Mouse (Mus musculus) forebrain, embryonic 16.5 days (tissue): ENCODE data around the gene Tmppe. TPM values are rescaled to one million over a fixed set of nuclear protein-coding genes. Genes with fewer than 3 reads are reported as not detected.

Source experiments
- ATAC-seq: fragments of 200-750 bp; cut with Nextera tagmentation; 2 replicates; pipeline ENCODE4 v1.8.0; 2017; ENCODE audit warnings: mild to moderate bottlenecking, moderate library complexity
- H3K27ac ChIP-seq: fragments of 300-500 bp; sonication (generic); 2 replicates; pipeline ENCODE4 v1.5.1; 2014; ENCODE audit warnings: low read length, control low read depth
- H3K27me3 ChIP-seq: fragments of 300-500 bp; sonication (generic); replicated peaks from 2 replicates; pipeline ENCODE4 v1.6.1; 2014; ENCODE audit warnings: low read length; ENCODE audit not compliant: control insufficient read depth, insufficient read depth
- H3K36me3 ChIP-seq: fragments of 300-500 bp; sonication (generic); 2 replicates; pipeline ENCODE4 v1.6.1; 2014; ENCODE audit not compliant: control insufficient read depth, insufficient read depth
- H3K4me1 ChIP-seq: fragments of 300-500 bp; sonication (generic); replicated peaks from 2 replicates; pipeline ENCODE4 v1.6.1; 2014; ENCODE audit warnings: low read length; ENCODE audit not compliant: control insufficient read depth, insufficient read depth
- H3K4me2 ChIP-seq: fragments of 300-500 bp; sonication (generic); 2 replicates; pipeline ENCODE4 v1.6.1; 2014; ENCODE audit warnings: mild to moderate bottlenecking, low read length, control low read depth
- H3K4me3 ChIP-seq: fragments of 300-500 bp; sonication (generic); replicated peaks from 2 replicates; pipeline ENCODE4 v1.5.1; 2014; ENCODE audit warnings: mild to moderate bottlenecking, low read length, control low read depth
- H3K9ac ChIP-seq: fragments of 300-500 bp; sonication (generic); replicated peaks from 2 replicates; pipeline ENCODE4 v1.6.1; 2014; ENCODE audit warnings: low read depth, low read length, control low read depth
- H3K9me3 ChIP-seq: fragments of 300-500 bp; sonication (generic); 2 replicates; pipeline ENCODE4 v1.6.1; 2016; ENCODE audit warnings: low read length; ENCODE audit not compliant: control insufficient read depth
- WGBS: fragments of 180-500 bp; shearing (Covaris S2); extraction: QIAGEN DNeasy Blood & Tissue Kit; methylation state at CpG from one replicate; pipeline ENCODE4 v1.1.7; 2014; 5-methylcytosine and 5-hydroxymethylcytosine counted together
- polyA plus RNA-seq: library from polyadenylated mRNA; unstranded; fragments of >200 nt; fragmentation: Nextera tagmentation; extraction: Ambion mirVana; gene quantifications from 2 replicates; pipeline ENCODE4 v1.2.1, GENCODE M21; 2015

Tmppe gene
- polyA plus RNA-seq, 1 experiment from 2014 or later = 9.2 TPM

DNA sequence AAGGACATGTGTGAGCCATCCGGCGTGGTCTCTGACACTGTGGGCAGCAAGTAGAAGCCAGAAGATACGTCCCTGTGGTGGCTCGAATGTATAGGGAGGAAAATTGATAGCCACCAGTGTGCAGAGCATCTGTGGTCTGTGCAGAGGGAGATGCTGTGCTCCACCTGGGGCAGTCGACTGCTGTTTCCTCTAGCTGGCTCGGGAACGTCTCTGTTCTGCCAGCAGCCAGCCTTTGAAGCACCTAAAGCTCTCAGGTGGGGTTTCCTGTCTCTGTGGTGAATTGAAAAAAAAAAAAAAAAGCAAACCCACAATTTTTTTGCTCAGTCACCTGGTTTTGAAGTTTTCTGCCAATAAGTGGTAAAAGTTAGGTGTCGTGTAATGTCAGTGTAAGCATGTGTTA is 42.4 kb downstream of the Tmppe start:
- no peaks in the 10 kb centered on the region for H3K4me1 ChIP-seq
- no peak overlapping the region for H3K27ac ChIP-seq
- ATAC-seq = no peak
- no peaks in the 10 kb centered on the region for H3K27me3 ChIP-seq
- H3K36me3 ChIP-seq = no peaks in the 10 kb centered on the region; the same call in 1 of the 2 replicates
- 94% methylated on average over 8 of the region's 8 CpGs for WGBS
- H3K4me2 ChIP-seq = no peak overlapping the region
- H3K9ac ChIP-seq = no peak overlapping the region
- no peak overlapping the region for H3K4me3 ChIP-seq
- H3K9me3 ChIP-seq = no peaks in the 10 kb centered on the region

DNA sequence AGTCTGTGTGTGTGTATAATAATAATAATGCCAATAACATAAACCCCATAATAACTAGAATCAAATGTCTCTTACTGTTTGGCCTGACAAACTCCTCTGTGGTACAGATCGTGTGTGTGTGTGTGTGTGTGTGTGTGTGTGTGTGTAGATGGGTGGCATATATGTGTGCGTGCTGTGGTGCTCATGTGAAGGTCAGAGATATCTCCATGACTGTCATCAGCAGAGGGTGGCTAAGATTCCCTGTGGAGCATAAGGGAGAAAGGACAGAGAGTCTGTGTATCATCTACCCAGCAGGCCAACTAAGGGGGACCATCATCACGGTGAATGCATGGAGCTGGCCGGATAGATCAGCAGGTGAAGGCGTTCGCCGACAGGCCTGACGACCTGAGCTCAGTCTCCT is 46.0 kb downstream of the Tmppe start:
- Histone ChIP-seq H3K9me3 (no peaks in the 10 kb centered on the region), H3K27me3 (no peaks in the 10 kb centered on the region), H3K27ac (no peak overlapping the region), H3K4me1 (no peaks in the 10 kb centered on the region), H3K4me3 (no peak overlapping the region), H3K36me3 (no peaks in the 10 kb centered on the region; the same call in 1 of the 2 replicates), H3K9ac (no peak overlapping the region), H3K4me2 (no peak overlapping the region)
- WGBS = 93% methylated on average over 8 of the region's 8 CpGs
- no peak for ATAC-seq

DNA sequence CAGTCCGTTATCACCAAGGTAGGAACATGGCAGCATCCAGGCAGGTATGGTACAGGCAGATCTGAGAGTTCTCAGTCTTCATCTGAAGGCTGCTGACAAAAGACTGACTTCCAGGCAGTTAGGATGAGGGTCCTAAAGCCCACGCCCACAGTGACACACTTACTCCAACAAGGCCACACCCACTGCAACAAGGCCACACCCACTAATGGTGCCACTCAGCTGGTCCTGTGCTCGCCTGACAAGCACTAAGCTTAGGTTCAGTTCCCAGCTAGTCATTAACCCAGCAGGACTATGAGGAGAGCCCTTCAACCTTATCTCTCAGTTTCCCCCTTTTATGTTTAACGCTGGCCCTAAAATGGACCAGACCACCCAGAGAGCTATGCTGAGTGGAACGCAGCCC is 47.8 kb downstream of the Tmppe start:
- no peak for ATAC-seq
- Histone ChIP-seq H3K27ac (no peak overlapping the region), H3K36me3 (no peaks in the 10 kb centered on the region; the same call in 1 of the 2 replicates), H3K9me3 (no peaks in the 10 kb centered on the region), H3K4me1 (no peaks in the 10 kb centered on the region), H3K9ac (no peak overlapping the region), H3K27me3 (no peaks in the 10 kb centered on the region), H3K4me2 (no peak overlapping the region), H3K4me3 (no peak overlapping the region)
- WGBS = 86% methylated on average over 5 of the region's 5 CpGs

DNA sequence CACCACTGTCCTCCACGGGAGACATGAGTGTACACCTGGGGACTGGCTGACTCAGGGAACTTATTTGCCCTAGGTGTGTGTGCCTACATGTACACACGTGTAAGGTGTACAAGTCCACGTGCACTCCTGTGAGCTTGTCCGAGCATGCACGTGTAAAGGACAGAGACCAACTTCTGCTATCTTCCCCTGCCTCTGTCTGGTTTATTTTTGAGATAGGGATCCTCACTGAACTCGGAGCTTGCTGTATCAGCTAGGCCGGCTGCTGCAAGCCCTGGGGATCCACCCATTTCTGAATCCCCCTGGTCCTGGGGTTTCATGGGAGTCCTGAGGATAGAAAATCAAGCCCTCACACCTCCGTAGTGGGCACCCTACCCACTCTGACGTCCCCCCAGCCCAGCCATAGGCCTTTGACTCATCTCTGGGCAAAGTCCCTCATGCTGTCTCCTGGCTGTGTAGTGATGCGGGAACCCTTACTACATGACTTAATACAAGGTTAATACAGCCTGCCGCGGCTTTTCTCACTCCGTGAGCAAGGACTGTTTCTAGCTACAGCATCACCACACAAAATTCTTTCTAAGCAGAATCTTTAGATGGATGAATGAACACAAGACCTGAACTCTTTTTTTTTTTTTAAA is 48.3 kb downstream of the Tmppe start:
- Histone ChIP-seq H3K4me3 (no peak overlapping the region), H3K9ac (no peak overlapping the region), H3K9me3 (no peaks in the 10 kb centered on the region), H3K27me3 (no peaks in the 10 kb centered on the region), H3K4me2 (no peak overlapping the region), H3K4me1 (no peaks in the 10 kb centered on the region), H3K36me3 (no peaks in the 10 kb centered on the region; the same call in 1 of the 2 replicates), H3K27ac (no peak overlapping the region)
- whole genome bisulfite sequencing = 88% methylated on average over 13 of the region's 13 CpGs
- no peak for ATAC-seq

DNA sequence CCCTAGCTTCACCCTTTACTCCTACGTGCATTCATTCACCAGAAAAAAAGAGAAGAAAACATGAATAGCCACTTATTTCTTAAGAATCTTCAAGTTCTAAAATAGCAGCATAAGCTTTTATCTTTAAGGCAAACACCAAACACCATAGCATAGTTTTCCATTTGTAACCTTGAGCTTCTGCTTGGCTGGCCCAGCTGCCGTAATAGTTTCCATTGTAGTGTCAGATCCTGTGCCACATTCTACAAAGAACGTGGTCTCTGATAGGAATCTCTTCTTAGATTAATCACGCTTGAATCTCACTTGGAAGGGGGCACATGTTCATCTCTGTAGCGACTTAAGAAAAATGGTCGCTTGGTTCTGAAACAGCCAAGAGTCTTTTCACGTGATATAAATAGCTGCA is 50.7 kb downstream of the Tmppe start:
- no peak for ATAC-seq
- Histone ChIP-seq H3K27me3 (no peaks in the 10 kb centered on the region), H3K27ac (no peak overlapping the region), H3K4me3 (no peak overlapping the region), H3K4me1 (no peaks in the 10 kb centered on the region), H3K36me3 (no peaks in the 10 kb centered on the region; the same call in 1 of the 2 replicates), H3K9ac (no peak overlapping the region), H3K9me3 (no peaks in the 10 kb centered on the region), H3K4me2 (no peak overlapping the region)
- WGBS = 72% methylated on average over 7 of the region's 7 CpGs

DNA sequence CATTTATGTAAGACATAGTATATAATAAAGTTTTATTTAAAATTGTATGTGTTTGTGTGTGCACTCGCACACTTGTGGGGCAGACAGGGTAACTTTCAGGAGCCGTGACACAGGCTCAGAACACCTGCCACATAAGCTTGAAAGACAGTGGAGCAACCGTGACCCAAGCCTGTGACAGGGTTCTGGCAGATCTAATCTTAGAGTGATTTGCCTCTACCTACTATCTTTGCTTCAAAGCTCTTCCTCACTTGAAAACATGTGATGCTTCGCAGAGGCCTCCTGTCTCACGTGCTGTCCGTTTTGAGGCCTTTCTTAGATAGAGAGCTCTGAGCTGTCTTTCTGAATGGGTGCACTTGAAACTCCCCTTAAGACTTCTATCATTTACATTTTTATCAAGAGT is 51.5 kb downstream of the Tmppe start:
- ATAC-seq = no peak
- H3K4me2 ChIP-seq = no peak overlapping the region
- WGBS = 92% methylated on average over 6 of the region's 6 CpGs

DNA sequence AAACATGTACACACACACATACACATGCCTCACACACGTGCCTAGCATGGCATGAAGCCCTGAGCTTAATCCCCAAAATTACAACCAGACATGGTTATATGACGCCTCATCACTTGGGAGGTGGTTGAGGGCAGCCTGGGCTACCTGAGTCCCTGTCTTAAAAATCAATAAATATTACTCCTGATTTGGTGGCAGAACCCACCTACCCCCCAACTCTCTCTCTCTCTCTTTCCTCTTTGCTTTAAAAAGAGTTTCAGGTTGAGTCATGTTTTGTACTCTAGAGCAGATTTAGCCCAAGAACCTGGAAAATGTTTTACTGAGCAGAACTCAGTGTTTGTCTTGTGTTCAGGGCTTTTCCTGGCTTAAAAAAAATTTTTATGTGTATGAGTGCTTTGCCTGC is 54.5 kb downstream of the Tmppe start:
- H3K9ac ChIP-seq = no peak overlapping the region
- H3K9me3 ChIP-seq = no peaks in the 10 kb centered on the region
- no peaks in the 10 kb centered on the region for H3K4me1 ChIP-seq
- no peak overlapping the region for H3K4me2 ChIP-seq
- no peak overlapping the region for H3K4me3 ChIP-seq
- peaks cover 2% of the 10 kb centered on the region; the same call in 1 of the 2 replicates for H3K36me3 ChIP-seq
- no peaks in the 10 kb centered on the region for H3K27me3 ChIP-seq
- H3K27ac ChIP-seq = no peak overlapping the region
- ATAC-seq = no peak
- WGBS = 82% methylated on average over 2 of the region's 2 CpGs

More for the DNA sequence above, 51.5 kb downstream of the Tmppe start:
- Histone ChIP-seq H3K9ac (no peak overlapping the region), H3K9me3 (no peaks in the 10 kb centered on the region), H3K4me3 (no peak overlapping the region), H3K36me3 (no peaks in the 10 kb centered on the region; the same call in 1 of the 2 replicates), H3K4me1 (no peaks in the 10 kb centered on the region), H3K27ac (no peak overlapping the region), H3K27me3 (no peaks in the 10 kb centered on the region)

Other genes with a start within 250 kb of the Tmppe start
- not detected in 2 replicates for gene Bcl2a1c, start 71.0 kb upstream of the Tmppe start, polyA plus RNA-seq
- gene Crtap, start 10.4 kb upstream of the Tmppe start, polyA plus RNA-seq = 19.9 and 22.8 TPM in 2 replicates
- 23.3 and 23.4 TPM in 2 replicates for gene Glb1, start within 50 bp of the Tmppe start, polyA plus RNA-seq
- gene Ccr4, start 103.8 kb downstream of the Tmppe start, polyA plus RNA-seq = not detected in 2 replicates
- gene C130032M10Rik, start 114.6 kb downstream of the Tmppe start, polyA plus RNA-seq = not detected in 2 replicates
- gene Trim71, start 163.3 kb downstream of the Tmppe start, polyA plus RNA-seq = 0.12 and 0.13 TPM in 2 replicates
- gene Cnot10, start 239.1 kb downstream of the Tmppe start, polyA plus RNA-seq = 61.2 and 64.0 TPM in 2 replicates